Mouse (Mus musculus): ENCODE measurements at regions not wholly inside any gene's neighbourhood (a gene's known extent, or its start where the extent isn't known, plus 50 kb on each side); places are given as distances from the start of the nearest gene placed in this dataset.

- DNase-seq (ENCODE audit: low read depth in 1 of 2, low spot score in 2 of 2) = no peak
- no peaks in the 10 kb centered on the region for H3K27me3 ChIP-seq (ENCODE audit: control insufficient read depth, insufficient read depth, low read length)
- TF ChIP-seq POLR2A (IDR thresholded peaks at IDR 0.05; ENCODE audit: low read depth, low read length) (no peak), CTCF (IDR thresholded peaks at IDR 0.05; ENCODE audit: extremely low read depth, insufficient read depth, insufficient read length, insufficient replicate concordance) (no peak)
- no peak overlapping the region for H3K4me3 ChIP-seq (ENCODE audit: extremely low read depth, insufficient read depth, insufficient read length)
- WGBS = 82% methylated on average over 9 of the region's 9 CpGs
- H3K36me3 ChIP-seq (ENCODE audit: control insufficient read depth, insufficient read depth, low read length) = no peaks in the 10 kb centered on the region
- H3K27ac ChIP-seq (ENCODE audit: insufficient read depth, low read length) = no peak overlapping the region
- no peaks in the 10 kb centered on the region for H3K4me1 ChIP-seq (ENCODE audit: control insufficient read depth, insufficient read depth, insufficient read length)
Measured at GRCm38 (mm10) chrX:11097581-11098254, 201.3 kb upstream of the H2al1a start.

GRCm38 (mm10) chrX:11098366-11098765, 200.7 kb upstream of the H2al1a start:
- no peaks in the 10 kb centered on the region for H3K36me3 ChIP-seq (ENCODE audit: control insufficient read depth, insufficient read depth, low read length)
- no peak overlapping the region for H3K4me3 ChIP-seq (ENCODE audit: extremely low read depth, insufficient read depth, insufficient read length)
- WGBS = 68% methylated on average over 4 of the region's 4 CpGs
- no peak for DNase-seq (ENCODE audit: low read depth in 1 of 2, low spot score in 2 of 2)
- TF ChIP-seq CTCF (IDR thresholded peaks at IDR 0.05; ENCODE audit: extremely low read depth, insufficient read depth, insufficient read length, insufficient replicate concordance) = no peak
- no peak for TF ChIP-seq POLR2A (IDR thresholded peaks at IDR 0.05; ENCODE audit: low read depth, low read length)
- no peaks in the 10 kb centered on the region for H3K4me1 ChIP-seq (ENCODE audit: control insufficient read depth, insufficient read depth, insufficient read length)
- no peaks in the 10 kb centered on the region for H3K27me3 ChIP-seq (ENCODE audit: control insufficient read depth, insufficient read depth, low read length)
- no peak overlapping the region for H3K27ac ChIP-seq (ENCODE audit: insufficient read depth, low read length)

- no peaks in the 10 kb centered on the region for H3K4me1 ChIP-seq (ENCODE audit: control insufficient read depth, insufficient read depth, insufficient read length)
- 81% methylated on average over 13 of the region's 13 CpGs for WGBS
Measured at GRCm38 (mm10) chrX:11099146-11100087, 199.6 kb upstream of the H2al1a start.

GRCm38 (mm10) chrX:11100935-11101334, 198.1 kb upstream of the H2al1a start:
- Histone ChIP-seq H3K4me3 (ENCODE audit: extremely low read depth, insufficient read depth, insufficient read length) (no peak overlapping the region), H3K4me1 (ENCODE audit: control insufficient read depth, insufficient read depth, insufficient read length) (no peaks in the 10 kb centered on the region), H3K27ac (ENCODE audit: insufficient read depth, low read length) (no peak overlapping the region), H3K27me3 (ENCODE audit: control insufficient read depth, insufficient read depth, low read length) (no peaks in the 10 kb centered on the region), H3K36me3 (ENCODE audit: control insufficient read depth, insufficient read depth, low read length) (no peaks in the 10 kb centered on the region)
- no peak for TF ChIP-seq CTCF (IDR thresholded peaks at IDR 0.05; ENCODE audit: extremely low read depth, insufficient read depth, insufficient read length, insufficient replicate concordance)
- TF ChIP-seq POLR2A (IDR thresholded peaks at IDR 0.05; ENCODE audit: low read depth, low read length) = no peak
- WGBS = 65% methylated on average over 3 of the region's 3 CpGs
- no peak for DNase-seq (ENCODE audit: low read depth in 1 of 2, low spot score in 2 of 2)

More at GRCm38 (mm10) chrX:11099146-11100087, 199.6 kb upstream of the H2al1a start:
- Histone ChIP-seq H3K36me3 (ENCODE audit: control insufficient read depth, insufficient read depth, low read length) (no peaks in the 10 kb centered on the region), H3K4me3 (ENCODE audit: extremely low read depth, insufficient read depth, insufficient read length) (no peak overlapping the region), H3K27me3 (ENCODE audit: control insufficient read depth, insufficient read depth, low read length) (no peaks in the 10 kb centered on the region), H3K27ac (ENCODE audit: insufficient read depth, low read length) (no peak overlapping the region)
- TF ChIP-seq CTCF (IDR thresholded peaks at IDR 0.05; ENCODE audit: extremely low read depth, insufficient read depth, insufficient read length, insufficient replicate concordance) (no peak), POLR2A (IDR thresholded peaks at IDR 0.05; ENCODE audit: low read depth, low read length) (no peak)
- DNase-seq (ENCODE audit: low read depth in 1 of 2, low spot score in 2 of 2) = no peak

GRCm38 (mm10) chrX:11131253-11131652, 167.8 kb upstream of the H2al1a start:
- Histone ChIP-seq H3K36me3 (ENCODE audit: control insufficient read depth, insufficient read depth, low read length) (no peaks in the 10 kb centered on the region), H3K27me3 (ENCODE audit: control insufficient read depth, insufficient read depth, low read length) (no peaks in the 10 kb centered on the region), H3K27ac (ENCODE audit: insufficient read depth, low read length) (no peak overlapping the region), H3K4me1 (ENCODE audit: control insufficient read depth, insufficient read depth, insufficient read length) (no peaks in the 10 kb centered on the region), H3K4me3 (ENCODE audit: extremely low read depth, insufficient read depth, insufficient read length) (no peak overlapping the region)
- TF ChIP-seq CTCF (IDR thresholded peaks at IDR 0.05; ENCODE audit: extremely low read depth, insufficient read depth, insufficient read length, insufficient replicate concordance) = no peak
- TF ChIP-seq POLR2A (IDR thresholded peaks at IDR 0.05; ENCODE audit: low read depth, low read length) = no peak
- 91% methylated on average over 2 of the region's 2 CpGs for WGBS
- no peak for DNase-seq (ENCODE audit: low read depth in 1 of 2, low spot score in 2 of 2)

GRCm38 (mm10) chrX:11139971-11140421, 159.1 kb upstream of the H2al1a start:
- H3K4me3 ChIP-seq (ENCODE audit: extremely low read depth, insufficient read depth, insufficient read length) = no peak overlapping the region
- H3K4me1 ChIP-seq (ENCODE audit: control insufficient read depth, insufficient read depth, insufficient read length) = no peaks in the 10 kb centered on the region
- 86% methylated on average over 8 of the region's 8 CpGs for WGBS
- H3K36me3 ChIP-seq (ENCODE audit: control insufficient read depth, insufficient read depth, low read length) = no peaks in the 10 kb centered on the region
- no peak for DNase-seq (ENCODE audit: low read depth in 1 of 2, low spot score in 2 of 2)
- H3K27me3 ChIP-seq (ENCODE audit: control insufficient read depth, insufficient read depth, low read length) = no peaks in the 10 kb centered on the region
- TF ChIP-seq POLR2A (IDR thresholded peaks at IDR 0.05; ENCODE audit: low read depth, low read length) = no peak
- no peak for TF ChIP-seq CTCF (IDR thresholded peaks at IDR 0.05; ENCODE audit: extremely low read depth, insufficient read depth, insufficient read length, insufficient replicate concordance)
- H3K27ac ChIP-seq (ENCODE audit: insufficient read depth, low read length) = no peak overlapping the region

All from spleen, adult 2 months (tissue).